Mouse (Mus musculus) bone marrow macrophage, adult 2 months (primary cell): Measurements from ENCODE around the gene Notch4.

ENCODE experiments used
- CTCF ChIP-seq: IDR thresholded peaks from 2 replicates; pipeline ENCODE4 v1.5.1; 2012; ENCODE audit warnings: low read depth, mild to moderate bottlenecking, low read length, moderate library complexity
- POLR2A ChIP-seq: IDR thresholded peaks from 2 replicates; pipeline ENCODE4 v1.6.1; 2012; ENCODE audit warnings: mild to moderate bottlenecking, low read depth, low read length, borderline replicate concordance

- TF ChIP-seq CTCF (no peak), POLR2A (no peak)
These were observed 64.5 kb downstream of the Notch4 start for GRCm38 (mm10) chr17:34628644-34628967.
